Mouse (Mus musculus): ENCODE data around the gene Gm36210.

Gm36210 gene

DNA sequence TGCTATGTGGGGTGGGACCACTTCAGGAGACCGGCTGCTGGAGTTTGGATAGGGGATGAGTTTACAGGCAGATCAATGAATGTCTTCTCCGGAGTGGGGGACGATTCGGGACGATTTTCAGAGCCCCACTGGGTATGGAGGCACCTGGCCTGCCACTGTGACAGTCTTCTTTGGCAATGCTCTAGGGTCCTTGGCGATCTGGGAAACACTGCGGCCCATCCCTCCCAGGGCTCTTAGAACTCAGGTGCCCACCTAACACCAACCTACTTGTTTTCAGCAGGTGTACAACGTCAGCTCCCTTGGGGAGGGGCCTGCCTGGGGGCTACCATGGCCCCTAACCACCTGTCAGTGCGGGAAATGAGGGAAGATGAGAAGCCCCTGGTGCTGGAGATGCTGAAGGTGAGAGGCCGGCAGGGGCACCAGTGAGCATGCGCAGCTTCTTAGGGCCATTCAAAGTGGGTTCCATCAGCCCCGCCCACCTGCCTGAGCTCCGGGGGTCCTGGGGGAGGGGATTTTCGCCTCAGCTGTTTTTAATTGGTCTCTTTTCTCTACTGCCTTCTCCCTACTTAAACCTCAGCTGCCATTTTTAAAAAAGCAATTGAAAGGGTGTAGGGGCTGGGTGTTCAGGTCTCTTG, 16.7 kb upstream of the Gm36210 start:
- peak; percentile 89 to 92 for DNase-seq

GRCm38 (mm10) chr7:4922508-4922907, 16.2 kb upstream of the Gm36210 start:
- peak; percentile 87 to 89 for DNase-seq

DNA sequence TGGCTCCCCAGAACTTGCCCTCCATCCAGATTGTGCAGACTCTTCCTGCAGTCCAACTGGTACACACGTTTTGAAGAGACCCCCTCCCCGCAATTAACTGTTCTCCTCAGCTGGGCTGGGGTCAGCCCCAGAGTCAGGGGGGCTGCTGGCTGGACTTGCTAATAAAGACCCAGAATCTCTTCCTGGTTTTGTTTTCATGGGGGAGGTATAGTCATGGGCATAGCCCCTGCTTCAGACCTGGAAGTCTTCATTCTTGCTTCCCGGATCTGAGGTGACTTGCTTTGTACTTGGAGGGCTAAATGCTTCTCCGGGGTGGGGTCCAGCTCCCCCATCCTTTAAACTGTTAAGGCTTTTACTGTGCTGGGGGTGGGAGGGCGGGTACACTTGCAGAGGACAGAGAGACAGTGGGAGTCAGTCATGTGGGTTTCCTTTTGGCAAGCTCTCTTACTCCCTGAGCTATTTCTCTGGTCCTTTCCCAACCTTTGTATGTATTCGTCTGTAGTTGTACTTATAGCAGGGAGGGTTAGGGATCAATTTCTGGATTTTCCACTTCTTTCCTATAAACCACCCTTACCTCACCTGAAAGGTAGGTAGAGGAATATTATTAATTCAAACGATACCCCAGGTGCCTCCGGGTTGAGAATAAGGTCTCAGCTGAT, 15.6 kb upstream of the Gm36210 start, which contains the start of gene Nat14:
Gene Nat14 (plus strand): TSS at position 205 of the 659 bp plus-strand sequence.
- no peak for DNase-seq

GRCm38 (mm10) chr7:4920976-4921823, 14.9 kb upstream of the Gm36210 start:
- DNase-seq, result peak in 1 of 2 experiments; percentile 29

DNA sequence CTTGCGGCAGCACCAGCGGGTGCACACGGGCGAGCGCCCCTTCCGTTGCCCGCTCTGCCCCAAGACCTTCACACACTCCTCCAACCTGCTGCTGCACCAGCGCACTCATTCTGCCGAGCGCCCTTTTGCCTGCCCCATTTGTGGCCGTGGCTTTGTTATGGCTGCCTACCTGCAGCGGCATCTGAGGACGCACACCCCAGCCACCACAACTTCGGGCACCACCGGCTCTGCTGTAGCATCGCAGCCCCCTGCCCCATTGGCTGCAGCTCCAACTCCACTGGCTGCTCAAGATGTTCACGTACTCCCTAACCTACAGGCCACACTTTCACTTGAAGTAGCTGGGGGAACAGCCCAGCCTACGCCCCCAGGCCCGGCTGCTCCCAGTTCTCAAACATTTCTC, 14.2 kb upstream of the Gm36210 start:
- no peak for DNase-seq

GRCm38 (mm10) chr7:4919971-4920370, 13.7 kb upstream of the Gm36210 start:
- DNase-seq, result no peak

- no peak for DNase-seq
Measured at GRCm38 (mm10) chr7:4919096-4919495, 12.8 kb upstream of the Gm36210 start.

- no peak for DNase-seq
Measured at GRCm38 (mm10) chr7:4918681-4919080, 12.4 kb upstream of the Gm36210 start.

DNA sequence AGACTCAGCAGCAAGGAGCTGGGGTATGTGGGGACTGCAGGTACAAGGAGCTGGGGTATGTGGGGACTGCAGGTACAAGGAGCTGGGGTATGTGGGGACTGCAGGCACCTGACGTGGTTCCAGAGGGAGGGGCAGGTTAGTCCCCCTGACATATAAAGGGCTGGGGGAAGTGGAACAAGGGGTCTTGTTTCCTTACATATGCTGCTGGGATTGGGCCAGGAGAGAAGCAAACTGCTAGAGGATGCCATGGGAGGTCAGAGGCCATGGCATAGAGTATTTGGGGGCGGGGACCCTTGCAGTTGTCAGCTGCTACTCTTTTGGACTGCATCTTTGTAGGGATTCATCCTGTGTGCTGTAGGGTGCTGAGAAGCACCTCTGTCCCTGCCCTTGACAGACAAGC, 11.2 kb upstream of the Gm36210 start:
- no peak for DNase-seq

DNA sequence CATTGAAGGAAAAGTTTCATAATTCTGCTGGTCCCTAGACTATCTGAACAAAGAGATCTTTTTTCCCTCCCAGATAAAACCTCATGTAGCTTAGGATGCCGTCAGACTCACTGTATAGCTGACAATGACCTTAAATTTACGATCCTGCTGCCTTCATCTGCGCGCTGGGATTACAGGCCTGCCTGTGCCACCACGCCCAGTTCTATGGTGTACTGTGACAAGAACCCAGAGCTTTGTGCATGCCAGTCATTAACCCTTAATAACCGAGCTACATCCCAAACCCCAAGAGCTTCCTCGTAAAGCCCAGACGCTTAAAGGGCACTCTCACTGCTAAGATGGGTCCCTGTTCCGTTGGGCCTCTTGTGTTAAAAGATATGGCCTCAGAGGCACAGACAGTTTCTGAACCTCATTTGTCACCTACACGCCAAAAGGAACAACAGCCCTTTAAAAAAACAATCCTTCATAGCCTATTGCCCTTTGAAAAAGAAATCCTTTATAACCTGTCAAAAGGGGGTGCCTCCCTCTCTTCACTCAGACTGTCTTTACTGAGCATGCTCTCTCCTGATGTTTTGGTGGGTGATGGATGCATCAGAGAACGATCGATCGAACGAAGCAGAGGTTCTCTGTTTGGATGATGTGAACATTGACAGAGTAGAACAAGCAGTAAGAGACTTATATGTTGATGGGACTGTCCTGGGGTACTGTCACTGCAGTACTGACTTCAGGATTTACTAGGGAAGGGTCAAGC, 9.5 kb upstream of the Gm36210 start:
- DNase-seq, result peak; percentile 55 to 67

DNA sequence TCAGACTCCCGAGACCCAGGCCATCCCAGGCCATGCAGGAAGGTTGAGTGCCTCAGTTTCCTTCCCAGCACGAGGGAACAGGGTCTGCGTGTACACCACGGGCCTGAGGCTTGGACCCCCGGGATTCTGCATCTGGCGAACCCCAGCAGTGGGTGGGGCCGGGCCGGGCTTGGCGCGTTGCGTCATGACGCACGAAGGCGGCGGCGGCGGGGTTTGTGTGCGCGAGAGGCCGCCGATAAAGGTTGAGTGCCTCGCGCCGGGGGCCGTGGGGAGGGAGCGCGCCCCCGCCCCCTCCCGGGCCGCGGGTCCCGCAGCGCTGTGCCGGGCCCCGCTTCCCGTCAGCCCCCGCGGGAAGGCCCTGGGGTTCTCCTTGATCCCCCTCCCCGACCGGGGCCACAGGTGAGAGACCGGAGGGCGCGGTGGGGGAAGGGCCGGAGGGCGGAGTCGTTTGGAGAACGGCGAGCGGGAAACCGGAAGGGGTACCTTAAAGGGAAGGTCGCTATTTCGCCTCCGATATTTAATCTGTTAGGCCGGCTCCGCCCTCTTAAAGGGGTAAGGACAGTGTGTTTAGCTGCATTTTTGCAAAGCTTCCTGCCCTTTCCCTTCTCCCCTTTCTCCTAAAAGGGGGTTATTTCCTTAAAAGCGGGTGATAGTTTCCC, 8.8 kb upstream of the Gm36210 start, which contains the start of gene Zfp628:
Gene Zfp628 (plus strand): TSS at position 211 of the 659 bp plus-strand sequence.
- DNase-seq, result peak; percentile 98 to 99

DNA sequence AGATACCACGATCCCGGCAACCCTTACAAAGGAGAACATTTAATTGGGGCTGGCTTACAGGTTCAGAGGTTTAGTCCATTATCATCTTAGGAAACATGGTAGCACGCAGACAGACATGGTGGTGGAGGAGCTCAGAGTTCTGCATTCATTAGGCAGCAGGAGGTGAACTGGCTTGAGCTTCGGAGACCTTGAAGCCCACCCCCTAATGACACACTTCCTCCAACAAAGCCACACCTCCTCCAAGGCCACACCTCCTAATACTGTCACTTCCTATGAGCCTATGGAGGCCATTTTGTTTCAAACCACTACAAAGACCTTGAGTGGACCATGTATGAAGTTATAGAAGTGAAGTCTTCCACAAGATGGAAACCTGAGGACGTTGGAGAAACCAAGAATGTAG, 5.9 kb upstream of the Gm36210 start:
- no peak for DNase-seq

- peak; percentile 72 to 85 for DNase-seq
Measured at GRCm38 (mm10) chr7:4911561-4911960, 5.2 kb upstream of the Gm36210 start.

GRCm38 (mm10) chr7:4902404-4902803, 3.9 kb downstream of the Gm36210 start:
- DNase-seq, result no peak

DNA sequence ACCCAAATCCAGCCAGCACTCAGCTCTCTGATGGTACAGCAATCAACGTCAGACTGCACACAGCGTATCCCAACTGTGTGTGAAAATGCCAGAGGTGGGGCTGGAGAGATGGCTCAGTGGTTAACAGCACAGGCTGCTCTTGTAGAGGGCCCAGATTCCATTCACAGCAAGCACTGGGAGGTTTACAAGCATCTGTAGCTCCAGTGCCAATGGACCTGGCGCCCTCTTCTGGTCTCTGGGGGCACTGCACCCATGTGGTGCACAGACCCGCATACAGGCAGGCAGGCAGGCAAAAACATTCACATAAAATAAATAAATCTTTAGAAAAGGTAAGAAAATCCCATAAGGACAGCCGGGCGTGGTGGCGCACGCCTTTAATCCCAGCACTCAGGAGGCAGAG, 5.1 kb downstream of the Gm36210 start:
- peak; percentile 36 to 76 for DNase-seq

DNA sequence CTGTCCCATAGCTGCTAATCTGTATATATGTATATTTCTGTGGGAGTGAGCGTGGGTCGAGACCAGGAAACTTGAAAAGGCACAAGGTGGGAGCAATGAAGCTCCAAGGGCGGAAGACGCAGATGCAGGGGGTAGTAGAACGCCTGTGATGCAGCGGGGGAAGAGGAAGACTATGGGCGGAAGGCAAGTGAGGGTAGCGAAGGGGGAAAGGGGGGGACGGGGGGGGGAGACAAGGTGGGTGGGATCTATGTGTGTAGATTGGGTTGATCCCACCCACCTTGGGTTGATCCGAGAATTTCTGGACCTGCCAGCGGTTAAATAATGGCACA, 5.8 kb downstream of the Gm36210 start:
- no peak for DNase-seq

- peak; percentile 50 to 54 for DNase-seq
Measured at GRCm38 (mm10) chr7:4899649-4900522, 6.4 kb downstream of the Gm36210 start.

- peak; percentile 53 to 68 for DNase-seq
Measured at GRCm38 (mm10) chr7:4898851-4899648, 7.3 kb downstream of the Gm36210 start.

DNA sequence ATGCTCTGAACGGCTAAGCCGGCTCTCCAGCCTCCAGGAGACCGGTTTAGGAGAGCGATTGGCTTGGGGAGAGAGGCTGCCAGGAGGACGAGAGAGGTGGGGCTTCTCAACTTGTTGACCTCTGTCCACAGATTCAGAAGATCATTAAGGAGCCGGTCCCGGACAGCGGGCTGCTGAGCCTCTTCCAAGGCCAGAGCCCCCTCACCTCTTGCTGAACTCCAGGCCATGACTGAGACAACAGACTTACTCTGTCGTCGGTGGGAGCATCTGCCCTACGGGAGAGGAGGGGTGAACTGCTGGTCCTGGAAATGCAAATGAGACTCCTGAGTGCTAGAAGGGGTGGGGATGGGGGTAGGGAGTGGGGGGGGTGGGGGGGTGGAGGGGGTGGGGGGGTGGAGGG, 11.1 kb downstream of the Gm36210 start:
- no peak for DNase-seq

GRCm38 (mm10) chr7:4886680-4887079, 19.6 kb downstream of the Gm36210 start:
- DNase-seq, result no peak
